Mouse (Mus musculus): Measurements from ENCODE around the gene B4galt7. TPM values are rescaled to one million over a fixed set of nuclear protein-coding genes. Genes with fewer than 3 reads are reported as not detected.
"Not testable (repeated sequence)": the region's sequence is repeated elsewhere in the genome, so short reads cannot be mapped to it uniquely, and the experiment has no call there.

B4galt7 gene
- 42.5 and 43.4 TPM in 2 replicates for polyA plus RNA-seq (2016; fragmentation: Nextera tagmentation; extraction: Ambion mirVana)

- H3K27ac ChIP-seq, result peak within 1 kb of the TSS; percentile 72
- peak within 1 kb of the TSS; percentile 91 for H3K9ac ChIP-seq
- H3K4me2 ChIP-seq (replicated peaks), result peak within 1 kb of the TSS; percentile 70
- H3K4me1 ChIP-seq, result peaks cover 9% of the 10 kb centered on the region
- no peaks in the 10 kb centered on the region for H3K27me3 ChIP-seq
- peak within 1 kb of the TSS; percentile 79 for H3K4me3 ChIP-seq
- H3K9me3 ChIP-seq (replicated peaks), result no peaks in the 10 kb centered on the region
- 10% methylated on average over 51 of the region's 51 CpGs for WGBS
- ATAC-seq (ENCODE audit: low FRiP score), result peak; percentile 88
- peaks cover 47% of the 10 kb centered on the region for H3K36me3 ChIP-seq
Measured at GRCm38 (mm10) chr13:55599566-55600540, at the start of gene B4galt7. TSS of gene B4galt7 (plus strand) at chr13:55599896.

- Histone ChIP-seq H3K27ac (no peak overlapping the region), H3K9ac (no peak overlapping the region), H3K4me3 (no peak overlapping the region), H3K4me2 (replicated peaks) (no peak overlapping the region), H3K4me1 (no peaks in the 10 kb centered on the region), H3K9me3 (replicated peaks) (no peaks in the 10 kb centered on the region), H3K27me3 (no peaks in the 10 kb centered on the region), H3K36me3 (peaks cover 57% of the 10 kb centered on the region)
- ATAC-seq (ENCODE audit: low FRiP score), result no peak
- WGBS, result 91% methylated on average over 9 of the region's 9 CpGs
Measured at GRCm38 (mm10) chr13:55555921-55556320, 43.8 kb upstream of the B4galt7 start.

GRCm38 (mm10) chr13:55557499-55557898, 42.2 kb upstream of the B4galt7 start:
- Histone ChIP-seq H3K4me1 (no peaks in the 10 kb centered on the region), H3K36me3 (peaks cover 47% of the 10 kb centered on the region), H3K4me3 (no peak overlapping the region), H3K4me2 (replicated peaks) (no peak overlapping the region), H3K9me3 (replicated peaks) (no peaks in the 10 kb centered on the region), H3K9ac (no peak overlapping the region), H3K27me3 (no peaks in the 10 kb centered on the region), H3K27ac (no peak overlapping the region)
- 96% methylated on average over 6 of the region's 6 CpGs for WGBS
- no peak for ATAC-seq (ENCODE audit: low FRiP score)

GRCm38 (mm10) chr13:55563266-55563879, 36.3 kb upstream of the B4galt7 start:
- Histone ChIP-seq H3K9ac (no peak overlapping the region), H3K36me3 (peaks cover 23% of the 10 kb centered on the region), H3K9me3 (replicated peaks) (no peaks in the 10 kb centered on the region), H3K4me1 (peaks cover 3% of the 10 kb centered on the region; the same call in 1 of the 2 replicates), H3K4me3 (no peak overlapping the region), H3K27me3 (no peaks in the 10 kb centered on the region), H3K27ac (no peak overlapping the region), H3K4me2 (replicated peaks) (no peak overlapping the region)
- ATAC-seq (ENCODE audit: low FRiP score), result no peak
- WGBS, result 77% methylated on average over 7 of the region's 7 CpGs

DNA sequence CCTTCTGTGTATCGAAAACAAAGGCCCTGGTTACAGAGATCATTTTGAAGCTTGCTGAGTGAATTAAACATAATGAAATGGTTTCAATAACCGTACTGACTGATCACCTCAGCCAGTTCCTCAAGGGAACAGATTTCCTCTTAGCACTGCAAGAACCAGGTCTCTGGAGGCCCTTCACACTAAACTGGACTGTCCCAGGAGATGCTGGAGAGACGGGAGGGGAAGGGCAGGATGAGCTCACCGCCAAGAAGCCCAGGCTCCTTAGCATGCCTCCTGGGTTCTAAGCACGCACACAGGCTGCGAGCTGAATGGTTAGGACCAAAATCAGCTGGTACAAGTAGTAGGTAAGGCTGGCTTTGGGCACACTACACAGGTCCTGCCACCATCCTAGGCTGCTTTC, 32.7 kb upstream of the B4galt7 start:
- no peak overlapping the region for H3K4me2 ChIP-seq (replicated peaks)
- no peak overlapping the region for H3K27ac ChIP-seq
- no peak overlapping the region for H3K9ac ChIP-seq
- H3K4me1 ChIP-seq, result peaks cover 21% of the 10 kb centered on the region
- H3K4me3 ChIP-seq, result no peak overlapping the region
- H3K27me3 ChIP-seq, result no peaks in the 10 kb centered on the region
- H3K36me3 ChIP-seq, result peaks cover 20% of the 10 kb centered on the region
- no peaks in the 10 kb centered on the region for H3K9me3 ChIP-seq (replicated peaks)
- no peak for ATAC-seq (ENCODE audit: low FRiP score)
- WGBS, result 85% methylated on average over 6 of the region's 6 CpGs

GRCm38 (mm10) chr13:55567949-55568348, 31.7 kb upstream of the B4galt7 start:
- ATAC-seq (ENCODE audit: low FRiP score), result no peak
- peaks cover 19% of the 10 kb centered on the region for H3K36me3 ChIP-seq
- H3K4me3 ChIP-seq, result no peak overlapping the region
- H3K9ac ChIP-seq, result no peak overlapping the region
- 94% methylated on average over 2 of the region's 2 CpGs for WGBS
- no peaks in the 10 kb centered on the region for H3K27me3 ChIP-seq
- H3K27ac ChIP-seq, result no peak overlapping the region
- no peak overlapping the region for H3K4me2 ChIP-seq (replicated peaks)
- H3K9me3 ChIP-seq (replicated peaks), result no peaks in the 10 kb centered on the region
- peaks cover 25% of the 10 kb centered on the region for H3K4me1 ChIP-seq

DNA sequence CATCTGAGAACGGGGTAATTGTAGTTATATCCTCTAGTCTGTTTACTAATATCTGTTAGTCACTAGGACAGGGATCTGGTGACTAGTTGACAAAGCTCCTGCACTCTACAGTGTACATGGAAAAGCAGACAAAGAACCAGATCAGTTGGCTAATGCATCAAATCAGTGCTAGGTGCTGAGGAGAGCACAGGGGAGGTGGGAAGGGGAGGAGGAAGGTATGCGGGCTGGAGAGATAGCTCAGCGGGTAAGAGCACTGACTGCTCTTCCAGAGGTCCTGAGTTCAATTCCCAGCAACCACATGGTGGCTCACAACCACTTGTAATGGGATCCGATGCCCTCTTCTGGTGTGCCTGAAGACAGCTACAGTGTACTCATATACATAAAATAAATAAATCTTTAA, 31.2 kb upstream of the B4galt7 start:
- H3K9ac ChIP-seq; H3K27me3 ChIP-seq; H3K9me3 ChIP-seq (replicated peaks); ATAC-seq (ENCODE audit: low FRiP score); H3K4me3 ChIP-seq; H3K27ac ChIP-seq; H3K4me2 ChIP-seq (replicated peaks): not testable (repeated sequence)
- 92% methylated on average over 4 of the region's 4 CpGs for WGBS
- H3K36me3 ChIP-seq, result peaks cover 17% of the 10 kb centered on the region
- peaks cover 25% of the 10 kb centered on the region for H3K4me1 ChIP-seq

- H3K4me2 ChIP-seq (replicated peaks), result peak overlapping the region; percentile 95
- 7% methylated on average over 16 of the region's 16 CpGs for WGBS
- H3K36me3 ChIP-seq, result peaks cover 12% of the 10 kb centered on the region; the same call in 1 of the 2 replicates
- peak overlapping the region; percentile 93 for H3K27ac ChIP-seq
- H3K27me3 ChIP-seq, result no peaks in the 10 kb centered on the region
- H3K9me3 ChIP-seq (replicated peaks), result no peaks in the 10 kb centered on the region
- peak overlapping the region; percentile 97 for H3K4me3 ChIP-seq
- ATAC-seq (ENCODE audit: low FRiP score), result no peak
- H3K4me1 ChIP-seq, result peaks cover 25% of the 10 kb centered on the region
- peak overlapping the region; percentile 99 for H3K9ac ChIP-seq
Measured at GRCm38 (mm10) chr13:55569726-55570285, 29.9 kb upstream of the B4galt7 start.

- Histone ChIP-seq H3K27me3 (no peaks in the 10 kb centered on the region), H3K9me3 (replicated peaks) (no peaks in the 10 kb centered on the region), H3K4me1 (peaks cover 25% of the 10 kb centered on the region), H3K27ac (peak overlapping the region; percentile 93), H3K4me2 (replicated peaks) (peak overlapping the region; percentile 95), H3K9ac (peak overlapping the region; percentile 99), H3K36me3 (peaks cover 12% of the 10 kb centered on the region; the same call in 1 of the 2 replicates), H3K4me3 (peak overlapping the region; percentile 97)
- WGBS, result 0% methylated on average over 45 of the region's 47 CpGs
- peak; percentile 86 for ATAC-seq (ENCODE audit: low FRiP score)
Measured at GRCm38 (mm10) chr13:55570286-55570973, 29.3 kb upstream of the B4galt7 start.

GRCm38 (mm10) chr13:55571027-55571751, 28.5 kb upstream of the B4galt7 start, which contains the start of gene Fam193b:
TSS of gene Fam193b (minus strand) at chr13:55571120.
- peak within 1 kb of the TSS; percentile 97 for H3K4me3 ChIP-seq
- 0 out of 2 replicates have a peak, but pooled peaks cover 5% of the 10 kb centered on the region for H3K36me3 ChIP-seq
- 2% methylated on average over 40 of the region's 47 CpGs for WGBS
- H3K9me3 ChIP-seq (replicated peaks), result no peaks in the 10 kb centered on the region
- H3K4me1 ChIP-seq, result peaks cover 25% of the 10 kb centered on the region
- H3K4me2 ChIP-seq (replicated peaks), result peak within 1 kb of the TSS; percentile 95
- peak within 1 kb of the TSS; percentile 99 for H3K9ac ChIP-seq
- ATAC-seq (ENCODE audit: low FRiP score), result peak; percentile 92
- H3K27ac ChIP-seq, result peak within 1 kb of the TSS; percentile 93
- no peaks in the 10 kb centered on the region for H3K27me3 ChIP-seq

DNA sequence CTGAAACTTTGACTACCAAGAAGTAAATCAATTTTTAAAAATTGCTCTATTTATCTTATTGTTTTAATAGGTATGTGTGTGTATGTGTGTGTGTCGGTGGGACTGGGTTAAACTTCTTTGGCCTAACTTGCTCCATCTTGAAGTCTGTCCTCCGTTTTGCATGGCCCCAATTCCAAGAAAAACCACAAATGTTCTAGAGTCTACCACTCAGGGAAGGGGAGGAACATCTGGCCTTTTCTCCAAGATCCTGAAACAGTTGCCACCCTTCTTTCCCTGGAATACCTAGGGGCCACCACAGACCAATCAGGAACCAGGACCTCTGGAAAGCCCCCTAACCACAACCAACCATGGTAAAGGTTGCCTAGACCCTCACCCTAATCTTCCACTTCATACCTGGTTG, 27.7 kb upstream of the B4galt7 start:
- WGBS, result 88% methylated on average over 2 of the region's 2 CpGs
- peaks cover 25% of the 10 kb centered on the region for H3K4me1 ChIP-seq
- no peak for ATAC-seq (ENCODE audit: low FRiP score)
- 0 out of 2 replicates have a peak, but pooled peaks cover 5% of the 10 kb centered on the region for H3K36me3 ChIP-seq
- H3K27ac ChIP-seq, result no peak overlapping the region
- H3K4me2 ChIP-seq (replicated peaks), result peak overlapping the region; percentile 95
- H3K4me3 ChIP-seq, result no peak overlapping the region
- H3K27me3 ChIP-seq, result no peaks in the 10 kb centered on the region
- no peaks in the 10 kb centered on the region for H3K9me3 ChIP-seq (replicated peaks)
- H3K9ac ChIP-seq, result no peak overlapping the region
